Mouse (Mus musculus) bone marrow macrophage, adult 2 months (primary cell): ENCODE results near the gene Slc3a2. TPM values are rescaled to one million over a fixed set of nuclear protein-coding genes. Genes with fewer than 3 reads are reported as not detected.
A peak's percentile ranks its signal among the peaks of the same experiment; 100 is the strongest.
"Not testable (repeated sequence)": the region's sequence is repeated elsewhere in the genome, so short reads cannot be mapped to it uniquely, and the experiment has no call there.

Source experiments
- H3K27ac ChIP-seq: 2 replicates; pipeline ENCODE4 v1.5.1; 2012; ENCODE audit warnings: low read depth, low read length; ENCODE audit not compliant: insufficient read depth
- H3K4me1 ChIP-seq: 2 replicates; pipeline ENCODE4 v1.6.1; 2012; ENCODE audit warnings: low read length; ENCODE audit not compliant: control insufficient read depth, insufficient read depth
- H3K4me3 ChIP-seq: 2 replicates; pipeline ENCODE4 v1.5.1; 2012; ENCODE audit warnings: mild to moderate bottlenecking, low read length, moderate library complexity; ENCODE audit not compliant: insufficient read depth
- CTCF ChIP-seq: IDR thresholded peaks from 2 replicates; pipeline ENCODE4 v1.5.1; 2012; ENCODE audit warnings: low read depth, mild to moderate bottlenecking, low read length, moderate library complexity
- POLR2A ChIP-seq: IDR thresholded peaks from 2 replicates; pipeline ENCODE4 v1.6.1; 2012; ENCODE audit warnings: mild to moderate bottlenecking, low read depth, low read length, borderline replicate concordance
- polyA plus RNA-seq: library from polyadenylated mRNA; stranded (reverse); fragments of >200 nt; gene quantifications from 2 replicates; pipeline ENCODE4 v1.2.4, GENCODE M21; 2012; ENCODE audit not compliant: missing spikeins, insufficient read depth, insufficient read length

Slc3a2 gene
- polyA plus RNA-seq, 1 experiment: 172 TPM

DNA sequence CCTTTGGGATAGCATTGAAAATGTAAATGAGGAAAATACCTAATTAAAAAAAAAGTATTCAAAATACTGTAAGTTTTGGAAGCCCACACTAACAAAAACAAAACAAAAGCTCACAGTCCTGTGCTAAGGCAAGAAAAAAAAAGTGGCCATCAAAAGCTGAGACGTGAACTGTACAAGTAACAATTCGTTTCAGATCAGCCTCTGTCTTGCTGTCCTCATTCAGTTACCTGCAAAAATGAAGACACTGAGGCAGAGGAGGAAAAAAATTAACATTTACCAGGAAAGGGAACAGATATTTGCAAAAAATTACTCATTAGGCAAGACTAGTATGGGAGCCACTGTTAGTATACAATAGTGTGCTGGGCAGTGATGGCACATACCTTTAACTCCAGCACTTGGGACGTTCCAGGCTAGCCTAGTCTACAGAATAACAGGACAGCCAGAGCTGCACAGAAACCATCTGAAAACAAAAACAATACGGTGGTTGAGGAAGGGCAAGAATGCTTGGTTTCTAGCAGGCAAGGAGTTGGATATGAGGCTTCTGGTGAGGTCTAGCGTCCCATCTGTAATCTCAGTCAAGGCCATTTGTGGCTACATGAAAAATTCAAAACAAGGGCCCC lies 4.4 kb upstream of the Slc3a2 start:
- Histone ChIP-seq H3K4me3 (no peak overlapping the region), H3K27ac (no peak overlapping the region), H3K4me1 (peaks cover 4% of the 10 kb centered on the region)
- no peak for TF ChIP-seq POLR2A
- no peak for TF ChIP-seq CTCF

DNA sequence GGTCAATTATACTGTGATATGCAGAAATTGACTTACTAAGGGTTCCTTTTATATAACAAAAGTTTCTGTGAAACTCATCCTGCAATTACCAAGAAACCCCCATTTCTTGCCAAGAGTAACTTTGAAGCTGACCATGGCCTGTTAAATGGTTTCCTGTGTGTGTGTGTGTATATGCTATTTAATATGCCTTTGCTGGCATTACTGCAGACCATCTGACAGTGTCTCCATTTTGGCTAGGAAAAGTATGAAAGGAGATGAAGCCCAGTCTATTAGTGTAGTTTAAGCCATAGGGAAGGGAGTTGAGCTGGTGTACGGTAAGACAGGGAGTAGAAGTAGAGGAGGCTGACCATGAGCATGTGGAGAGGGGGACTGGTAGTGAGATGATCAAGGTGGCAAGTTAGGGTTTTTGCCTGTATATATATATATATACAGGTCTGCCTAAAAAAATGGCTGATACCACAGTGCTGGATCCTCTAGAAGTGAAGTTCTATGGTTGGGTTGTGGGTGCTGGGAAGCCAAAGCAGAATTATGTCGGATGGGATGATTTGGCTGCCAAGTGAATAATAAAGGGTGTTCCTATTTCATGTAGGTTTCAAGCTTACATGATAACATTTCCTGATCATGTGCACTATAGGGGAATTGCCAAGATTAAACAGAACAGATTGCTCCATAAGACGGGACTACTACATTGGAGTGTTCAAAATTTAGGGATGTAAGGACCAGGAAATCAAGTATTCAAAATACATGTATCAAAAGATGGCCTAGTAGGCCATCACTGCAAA lies 3.6 kb upstream of the Slc3a2 start:
- no peak overlapping the region for H3K4me3 ChIP-seq
- no peak for TF ChIP-seq POLR2A
- no peak for TF ChIP-seq CTCF
- H3K27ac ChIP-seq: no peak overlapping the region
- peaks cover 4% of the 10 kb centered on the region for H3K4me1 ChIP-seq

DNA sequence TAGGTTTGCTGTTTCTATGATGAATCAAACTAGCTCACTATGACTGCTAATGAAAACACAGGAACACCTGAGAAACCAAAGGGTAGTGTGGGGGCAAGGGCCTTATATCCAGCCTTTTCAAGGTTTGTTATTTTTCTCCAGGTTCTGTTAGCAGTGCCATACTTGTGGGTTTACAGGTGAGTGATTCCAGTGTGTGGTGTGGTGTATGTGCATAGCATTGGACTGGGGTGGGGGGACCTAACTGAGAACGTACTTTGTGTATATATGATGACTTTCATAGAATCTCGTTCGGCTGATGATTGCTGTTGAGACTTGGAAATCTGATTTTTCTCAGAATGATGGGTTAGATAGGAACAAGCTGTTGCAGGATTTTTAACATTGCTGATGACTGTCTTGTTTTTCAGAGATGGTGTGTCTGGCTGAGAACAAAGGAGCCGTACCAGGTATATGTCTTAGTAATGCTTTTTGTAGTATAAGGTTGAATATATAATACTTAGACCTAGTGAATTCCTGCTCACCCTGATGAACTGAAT lies 2.0 kb upstream of the Slc3a2 start:
- no peak for TF ChIP-seq POLR2A
- no peak for TF ChIP-seq CTCF
- Histone ChIP-seq H3K4me1 (peaks cover 9% of the 10 kb centered on the region), H3K4me3 (peak overlapping the region; percentile 80), H3K27ac (0 out of 2 replicates have a peak overlapping the region, but pooled peaks have one; percentile 8)

DNA sequence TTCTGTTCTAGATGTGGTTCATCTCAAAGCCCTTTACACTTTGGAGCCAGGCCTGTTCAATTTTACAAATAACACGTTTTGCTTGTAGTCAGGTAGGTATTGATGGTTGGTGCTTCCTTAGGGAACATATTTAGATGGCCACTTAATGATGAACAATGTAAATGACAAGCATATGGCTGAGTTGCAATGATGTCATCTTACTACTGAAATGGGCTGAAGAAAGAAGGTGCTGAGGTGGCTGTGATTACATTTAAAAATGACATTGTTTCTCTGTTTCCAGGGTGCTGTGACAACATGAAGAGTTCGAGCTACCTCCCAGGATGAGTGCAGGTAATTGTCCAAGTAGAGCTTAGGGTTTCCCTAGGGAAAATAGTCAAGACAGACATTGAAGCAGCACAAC lies 1.2 kb upstream of the Slc3a2 start:
- peak overlapping the region; percentile 72 for H3K27ac ChIP-seq

GRCm38 (mm10) chr19:8723574-8724346 lies 591 bp upstream of the Slc3a2 start:
- peak overlapping the region; percentile 72 for H3K27ac ChIP-seq
- TF ChIP-seq CTCF (no peak), POLR2A (no peak)
- H3K4me3 ChIP-seq: peak overlapping the region; percentile 80
- peaks cover 9% of the 10 kb centered on the region for H3K4me1 ChIP-seq

More for the DNA sequence above, 1.2 kb upstream of the Slc3a2 start:
- TF ChIP-seq CTCF (no peak), POLR2A (no peak)
- peaks cover 9% of the 10 kb centered on the region for H3K4me1 ChIP-seq
- peak overlapping the region; percentile 80 for H3K4me3 ChIP-seq

- TF ChIP-seq POLR2A (no peak), CTCF (no peak)
- Histone ChIP-seq H3K4me3 (peak overlapping the region; percentile 76), H3K4me1 (peaks cover 9% of the 10 kb centered on the region), H3K27ac (peak overlapping the region; percentile 92)
These were observed 636 bp downstream of the Slc3a2 start for GRCm38 (mm10) chr19:8722559-8722906.

DNA sequence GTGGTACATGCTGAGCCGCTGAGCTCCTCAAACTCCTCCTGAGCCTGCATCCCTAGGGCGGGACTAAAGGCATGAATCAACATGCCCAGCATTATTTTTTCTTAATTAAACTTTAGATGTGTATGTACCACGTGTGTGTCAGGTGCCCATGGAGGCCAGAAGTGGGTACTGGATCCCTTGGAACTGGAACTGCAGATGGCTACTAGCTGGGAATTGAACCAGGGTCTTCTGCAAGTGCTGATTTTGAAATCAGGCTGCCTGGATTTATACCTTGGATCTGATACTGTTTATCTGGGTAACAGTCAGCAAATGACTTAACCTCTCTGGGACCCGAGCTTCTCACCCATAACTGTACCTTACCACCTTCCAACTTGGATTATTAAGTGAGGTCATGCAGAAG lies 1.1 kb downstream of the Slc3a2 start:
- Histone ChIP-seq H3K27ac (peak overlapping the region; percentile 54), H3K4me1 (peaks cover 9% of the 10 kb centered on the region), H3K4me3 (peak overlapping the region; percentile 53)
- TF ChIP-seq POLR2A (no peak), CTCF (no peak)

DNA sequence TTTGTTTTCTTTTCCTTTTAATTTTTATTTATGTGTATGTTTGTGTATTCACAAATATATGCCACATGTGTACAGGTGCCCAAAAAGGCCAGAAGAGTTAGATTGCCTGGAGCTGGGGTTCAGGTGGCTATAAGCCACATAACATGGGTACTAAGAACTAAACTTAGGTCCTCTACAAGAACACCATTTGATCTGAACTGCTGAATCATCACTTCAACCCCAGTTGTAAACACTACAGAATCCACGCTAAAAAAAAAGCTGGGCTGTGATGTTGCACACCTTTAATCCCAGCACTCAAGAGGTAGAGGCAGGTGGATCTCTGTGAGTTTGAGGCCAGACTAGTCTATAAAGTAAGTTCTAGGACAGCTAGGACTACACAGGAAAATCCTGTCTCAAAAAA lies 1.8 kb downstream of the Slc3a2 start:
- H3K27ac ChIP-seq: peak overlapping the region; percentile 24; the same call in 1 of the 2 replicates
- TF ChIP-seq CTCF: no peak
- TF ChIP-seq POLR2A: no peak
- H3K4me1 ChIP-seq: peaks cover 9% of the 10 kb centered on the region
- H3K4me3 ChIP-seq: no peak overlapping the region

- peaks cover 15% of the 10 kb centered on the region for H3K4me1 ChIP-seq
- not testable (repeated sequence) for H3K27ac ChIP-seq, H3K4me3 ChIP-seq
These were observed 4.1 kb downstream of the Slc3a2 start for GRCm38 (mm10) chr19:8719037-8719436.

DNA sequence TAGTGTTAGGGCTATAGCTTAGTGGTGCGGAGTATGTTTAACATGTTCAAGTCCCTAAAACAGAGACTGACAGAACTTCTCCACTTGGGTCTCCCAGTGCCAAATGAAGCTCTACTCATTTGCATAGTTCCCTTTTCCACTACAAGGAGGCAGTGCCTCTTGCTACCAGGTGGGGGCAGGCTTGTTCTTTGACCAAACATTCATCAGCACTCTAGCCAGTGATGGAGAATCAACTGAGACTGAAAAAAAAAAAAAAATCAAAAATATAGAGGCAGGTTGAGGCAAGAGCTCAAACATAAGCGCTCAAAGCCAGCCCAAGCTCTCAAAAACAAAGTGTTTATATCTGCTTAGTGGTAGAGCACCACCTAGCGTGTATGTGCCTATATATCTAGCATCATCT lies 4.8 kb downstream of the Slc3a2 start:
- Histone ChIP-seq H3K27ac (no peak overlapping the region), H3K4me3 (no peak overlapping the region), H3K4me1 (peaks cover 15% of the 10 kb centered on the region)
- TF ChIP-seq POLR2A (no peak), CTCF (no peak)
